Mouse (Mus musculus) thymus, adult 2 months (tissue): ENCODE data around the gene Pno1.

ENCODE experiments used
- CTCF ChIP-seq: fragments of 200-500 bp; IDR thresholded peaks from 2 replicates; pipeline ENCODE4 v1.5.1; 2012; ENCODE audit warnings: mild to moderate bottlenecking, control low read depth, low read length, moderate library complexity, borderline replicate concordance; ENCODE audit not compliant: control insufficient read depth, poor library complexity, insufficient read depth; ENCODE audit errors: extremely low read depth
- POLR2A ChIP-seq: fragments of 200-500 bp; IDR thresholded peaks from 2 replicates; pipeline ENCODE4 v1.6.1; 2012; ENCODE audit warnings: mild to moderate bottlenecking, low read length, control low read depth, moderate library complexity; ENCODE audit not compliant: control insufficient read depth, poor library complexity, insufficient read depth; ENCODE audit errors: extremely low read depth

GRCm38 (mm10) chr11:17236449-17237037 lies 25.2 kb upstream of the Pno1 start:
- TF ChIP-seq CTCF: no peak
- no peak for TF ChIP-seq POLR2A
